Mouse (Mus musculus) embryo, embryonic 9.5 days (tissue): ENCODE results near the gene Cobl.

Experiments
- DNase-seq: peaks from one replicate; pipeline ENCODE4 v3.0.0-alpha.2; 2017; ENCODE audit errors: extremely low spot score

The Cobl gene

GRCm38 (mm10) chr11:12309423-12310023 lies 155.2 kb downstream of the Cobl start:
- no peak for DNase-seq

GRCm38 (mm10) chr11:12304879-12305278 lies 159.9 kb downstream of the Cobl start:
- no peak for DNase-seq

- DNase-seq = no peak
Observed at GRCm38 (mm10) chr11:12299701-12300446, 164.9 kb downstream of the Cobl start.

- DNase-seq = no peak
Observed at GRCm38 (mm10) chr11:12291654-12291935, 173.2 kb downstream of the Cobl start.

- DNase-seq = peak; percentile 65
Observed at GRCm38 (mm10) chr11:12290911-12291653, 173.7 kb downstream of the Cobl start.

GRCm38 (mm10) chr11:12285319-12286021 lies 179.3 kb downstream of the Cobl start:
- DNase-seq = no peak

- no peak for DNase-seq
Observed at GRCm38 (mm10) chr11:12280711-12281110, 184.0 kb downstream of the Cobl start.

GRCm38 (mm10) chr11:12274276-12274675 lies 190.5 kb downstream of the Cobl start:
- no peak for DNase-seq

- no peak for DNase-seq
Observed at GRCm38 (mm10) chr11:12273726-12274125, 191.0 kb downstream of the Cobl start.

GRCm38 (mm10) chr11:12258411-12258810 lies 206.3 kb downstream of the Cobl start:
- no peak for DNase-seq

- no peak for DNase-seq
Observed at GRCm38 (mm10) chr11:12257324-12258118, 207.2 kb downstream of the Cobl start.

GRCm38 (mm10) chr11:12245327-12245915 lies 219.3 kb downstream of the Cobl start:
- DNase-seq = no peak

GRCm38 (mm10) chr11:12236341-12236740 lies 228.4 kb downstream of the Cobl start:
- no peak for DNase-seq

GRCm38 (mm10) chr11:12234876-12235275 lies 229.9 kb downstream of the Cobl start:
- DNase-seq = no peak

GRCm38 (mm10) chr11:12234126-12234525 lies 230.6 kb downstream of the Cobl start:
- DNase-seq = no peak

- DNase-seq = no peak
Observed at GRCm38 (mm10) chr11:12232743-12233125, 232.0 kb downstream of the Cobl start.

GRCm38 (mm10) chr11:12232041-12232742 lies 232.6 kb downstream of the Cobl start:
- no peak for DNase-seq

GRCm38 (mm10) chr11:12231481-12232035 lies 233.2 kb downstream of the Cobl start:
- DNase-seq = no peak

GRCm38 (mm10) chr11:12229411-12229810 lies 235.3 kb downstream of the Cobl start:
- DNase-seq = no peak

- DNase-seq = no peak
Observed at GRCm38 (mm10) chr11:12227343-12227742, 237.4 kb downstream of the Cobl start.
